Mouse (Mus musculus) T-cell, adult 66 days (primary cell): ENCODE measurements around the gene Cd5. TPM values are rescaled to one million over a fixed set of nuclear protein-coding genes. Genes with fewer than 3 reads are reported as not detected.

Experiments used
- total RNA-seq, 2 experiments: library from RNA; stranded (reverse); gene quantifications; 3 replicates in 1 of 2; 4 replicates in 1 of 2; pipeline ENCODE4 v1.2.4; 2023

The Cd5 gene
- total RNA-seq: 100 to 1,000 TPM; 290 to 296 TPM

GRCm38 (mm10) chr19:10738811-10739210 lies at the start of gene Cd5:
TSS of gene Cd5 (minus strand) at chr19:10739002.

GRCm38 (mm10) chr19:10688537-10689352 lies 50.1 kb downstream of the Cd5 start, which contains the start of gene Vps37c:
TSS of gene Vps37c (plus strand) at chr19:10688735.

GRCm38 (mm10) chr19:10677915-10678771 lies 60.7 kb downstream of the Cd5 start, which contains the start of gene Pga5:
TSS of gene Pga5 (minus strand) at chr19:10678071.

Other genes starting within 250 kb of the Cd5 start
- 100 to 1,000 TPM; 126 to 129 TPM for gene Cpsf7, start 213.7 kb downstream of the Cd5 start, total RNA-seq
- 10 to 100 TPM; 45.5 to 47.4 TPM for gene Sdhaf2, start 212.9 kb downstream of the Cd5 start, total RNA-seq
- 1 to 10 TPM; 7.3 to 8.1 TPM for gene Tmem216, start 182.8 kb downstream of the Cd5 start, total RNA-seq
- gene Cyb561a3, start 161.8 kb downstream of the Cd5 start, total RNA-seq: 10 to 100 TPM; 20.7 to 25.6 TPM
- gene Tmem138, start 161.6 kb downstream of the Cd5 start, total RNA-seq: 1 to 10 TPM; 5.9 to 6.6 TPM
- 100 to 1,000 TPM; 193 to 213 TPM for gene Ddb1, start 133.7 kb downstream of the Cd5 start, total RNA-seq
- 1 to 10 TPM; 9.2 to 9.3 TPM for gene Tkfc, start 133.3 kb downstream of the Cd5 start, total RNA-seq
- gene Vwce, start 104.8 kb downstream of the Cd5 start, total RNA-seq: 1 to 10 TPM; 6.4 to 6.5 TPM
- gene Pga5, start 60.9 kb downstream of the Cd5 start, total RNA-seq: not detected
- 10 to 100 TPM; 18.3 to 20.8 TPM for gene Vps37c, start 50.3 kb downstream of the Cd5 start, total RNA-seq
- gene Cd6, start 91.1 kb upstream of the Cd5 start, total RNA-seq: 100 to 1,000 TPM; 253 to 276 TPM
- gene Slc15a3, start 100.7 kb upstream of the Cd5 start, total RNA-seq: 1 to 10 TPM in 1 of 2 experiments, under 1 TPM in 1; 0.83 to 2.0 TPM
- gene Tmem132a, start 130.9 kb upstream of the Cd5 start, total RNA-seq: 1 to 10 TPM in 1 of 2 experiments, under 1 TPM in 1; 0.79 to 1.2 TPM
- 10 to 100 TPM; 26.0 to 26.4 TPM for gene Tmem109, start 143.0 kb upstream of the Cd5 start, total RNA-seq
- 100 to 1,000 TPM; 104 to 135 TPM for gene Prpf19, start 156.2 kb upstream of the Cd5 start, total RNA-seq
- gene Zp1, start 181.6 kb upstream of the Cd5 start, total RNA-seq: not detected
- under 1 TPM in 1 of 2 experiments, not detected in 1; 0.36 TPM for gene Ptgdr2, start 198.2 kb upstream of the Cd5 start, total RNA-seq
- gene Ccdc86, start 210.3 kb upstream of the Cd5 start, total RNA-seq: 10 to 100 TPM; 29.1 to 30.6 TPM
- not detected for gene Ms4a10, start 235.7 kb upstream of the Cd5 start, total RNA-seq